8 mouse cellular contexts compared by ENCODE assay signal in the genomic region with DNA sequence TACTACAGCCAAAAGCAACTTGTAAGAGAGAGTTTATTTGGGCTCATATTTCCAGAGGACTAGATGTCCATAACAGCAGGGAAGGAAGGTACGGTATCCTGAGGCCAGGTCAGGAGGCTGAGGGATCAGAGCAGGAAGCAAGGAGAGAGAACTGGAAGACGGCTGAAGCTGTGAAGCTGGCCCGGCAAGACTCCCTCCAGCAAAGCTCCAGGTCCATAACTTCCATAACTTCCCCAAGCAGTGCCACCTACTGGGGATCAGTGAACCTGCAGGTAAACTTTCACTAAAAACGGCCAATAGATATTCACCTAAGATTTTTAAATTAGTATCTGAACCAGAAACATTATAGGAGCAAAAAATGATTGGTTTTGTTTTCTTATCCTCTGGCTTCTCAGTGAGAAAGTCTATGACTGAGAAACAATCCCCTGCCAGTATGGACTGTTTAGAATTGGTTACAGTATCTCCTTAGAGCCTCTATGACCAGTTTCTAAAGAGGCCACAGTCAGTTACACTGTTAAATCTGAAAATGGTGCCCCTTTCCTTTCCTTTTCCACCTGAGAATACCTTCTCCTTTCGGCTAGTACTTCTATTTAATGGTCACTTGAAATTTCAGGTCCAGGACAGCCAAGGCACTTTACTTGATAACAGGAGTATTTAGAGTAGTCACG. TPM values are rescaled to one million over a fixed set of nuclear protein-coding genes. Genes with fewer than 3 reads are reported as not detected.
DNase-seq lines count a peak whose midpoint lies in the region; ATAC-seq and TF ChIP-seq lines count a peak whose summit lies in the region.

No protein-coding gene starts in this region.

- no peaks in the 10 kb centered on the region for H3K4me1 ChIP-seq in hindbrain, embryonic 12.5 days
- H3K4me1 ChIP-seq in liver, embryonic 14.5 days (replicated peaks; ENCODE audit: control insufficient read depth in 2 of 2, insufficient read depth in 2 of 2, low read length in 1 of 2): peaks cover 0 to 4% of the 10 kb centered on the region in 2 experiments; a peak in 2 of 4 replicates

- H3K27ac ChIP-seq in hindbrain, embryonic 12.5 days: no peak overlapping the region
- no peak overlapping the region for H3K27ac ChIP-seq in liver, embryonic 14.5 days

- H3K4me2 ChIP-seq in hindbrain, embryonic 12.5 days (replicated peaks): no peak overlapping the region
- H3K4me2 ChIP-seq in liver, embryonic 14.5 days (ENCODE audit: low read depth): no peak overlapping the region

- H3K9me3 ChIP-seq in hindbrain, embryonic 12.5 days (replicated peaks): no peaks in the 10 kb centered on the region
- no peaks in the 10 kb centered on the region for H3K9me3 ChIP-seq in liver, embryonic 14.5 days (ENCODE audit: control insufficient read depth, low read length)

- H3K27me3 ChIP-seq in hindbrain, embryonic 12.5 days: no peaks in the 10 kb centered on the region
- H3K27me3 ChIP-seq in liver, embryonic 14.5 days (ENCODE audit: control insufficient read depth, insufficient read depth, low read length): no peaks in the 10 kb centered on the region

- peaks cover 6% of the 10 kb centered on the region; the same call in 1 of the 2 replicates for H3K36me3 ChIP-seq in hindbrain, embryonic 12.5 days
- no peaks in the 10 kb centered on the region; the same call in 1 of the 2 replicates for H3K36me3 ChIP-seq in liver, embryonic 14.5 days (replicated peaks; ENCODE audit: control insufficient read depth, insufficient read depth, low read depth)

- 40% methylated on average over 6 of the region's 6 CpGs for WGBS in hindbrain, embryonic 12.5 days
- 31% methylated on average over 6 of the region's 6 CpGs for WGBS in liver, embryonic 14.5 days (ENCODE audit: insufficient replicate concordance)

- TF ChIP-seq EP300 in liver, embryonic 14.5 days (IDR thresholded peaks at IDR 0.05; ENCODE audit: low read depth): no peak

- H3K9ac ChIP-seq in hindbrain, embryonic 12.5 days: no peak overlapping the region
- H3K9ac ChIP-seq in liver, embryonic 14.5 days (replicated peaks): no peak overlapping the region

- ATAC-seq in hindbrain, embryonic 12.5 days (ENCODE audit: low FRiP score): peak; percentile 60; the same call in 1 of the 2 replicates
- ATAC-seq in liver, embryonic 14.5 days (ENCODE audit: insufficient read depth): peak; percentile 40; the same call in 1 of the 2 replicates

- peak; percentile 82 for TF ChIP-seq CTCF in liver, embryonic 14.5 days (IDR thresholded peaks at IDR 0.05; ENCODE audit: low read depth)

- peak; percentile 21 for DNase-seq in right cerebral cortex, postnatal 14 days
- DNase-seq in right cerebral cortex, adult 2 months (ENCODE audit: low spot score in 2 of 2): no peak
- peak; percentile 73 for DNase-seq in adrenal gland, postnatal 10 days
- DNase-seq in embryo, embryonic 11.5 days (ENCODE audit: low read depth, low spot score): peak; percentile 20
- DNase-seq in liver, embryonic 14.5 days (ENCODE audit: low read depth in 3 of 3, low spot score in 3 of 3): peak; percentile 37 to 51 (median 47)
- DNase-seq in neural tube, embryonic 10.5 days (ENCODE audit: extremely low spot score, low spot score): peak; percentile 52
- peak; percentile 74 for DNase-seq in thymus, postnatal 4 days

- H3K4me3 ChIP-seq in hindbrain, embryonic 12.5 days: no peak overlapping the region
- H3K4me3 ChIP-seq in liver, embryonic 14.5 days (ENCODE audit: insufficient read depth in 1 of 2, low read depth in 2 of 2, low read length in 2 of 2): no peak overlapping the region

RNA-seq across cellular contexts. Expression of a gene that starts 15.3 kb away (rescaled TPM):
- total RNA-seq in adrenal gland, postnatal 10 days (2021): 1 to 10 TPM; 1.4 to 2.1 TPM
- polyA plus RNA-seq in hindbrain, embryonic 12.5 days (2016; fragmentation: Nextera tagmentation; extraction: Ambion mirVana): 13.9 and 14.6 TPM in 2 replicates
- polyA plus RNA-seq in liver, embryonic 14.5 days (2012; rRNA removed): 1.9 and 2.1 TPM in 2 replicates
- 0.86 and 1.0 TPM in 2 replicates for polyA plus RNA-seq in liver, embryonic 14.5 days (2014; fragmentation: Nextera tagmentation; extraction: Ambion mirVana)

RNA-seq across cellular contexts. Expression of a gene that starts 15.4 kb away (rescaled TPM):
- total RNA-seq in adrenal gland, postnatal 10 days (2021): 10 to 100 TPM; 10.1 to 11.5 TPM
- polyA plus RNA-seq in hindbrain, embryonic 12.5 days (2016; fragmentation: Nextera tagmentation; extraction: Ambion mirVana): 31.2 and 33.7 TPM in 2 replicates
- polyA plus RNA-seq in liver, embryonic 14.5 days (2012; rRNA removed): 7.4 and 8.1 TPM in 2 replicates
- polyA plus RNA-seq in liver, embryonic 14.5 days (2014; fragmentation: Nextera tagmentation; extraction: Ambion mirVana): 14.7 and 15.3 TPM in 2 replicates

RNA-seq across cellular contexts. Expression of a gene that starts 15.5 kb away (rescaled TPM):
- 10 to 100 TPM; 40.0 to 47.4 TPM for total RNA-seq in adrenal gland, postnatal 10 days (2021)
- polyA plus RNA-seq in hindbrain, embryonic 12.5 days (2016; fragmentation: Nextera tagmentation; extraction: Ambion mirVana): 127 and 132 TPM in 2 replicates
- polyA plus RNA-seq in liver, embryonic 14.5 days (2012; rRNA removed): 34.7 and 51.1 TPM in 2 replicates
- 136 and 143 TPM in 2 replicates for polyA plus RNA-seq in liver, embryonic 14.5 days (2014; fragmentation: Nextera tagmentation; extraction: Ambion mirVana)

Comparison
In these comparisons a context has a peak if more than half of its experiments do, and no peak if none do; other contexts are left out.
1. DNase-seq: peak in right cerebral cortex, postnatal 14 days (single experiment), adrenal gland, postnatal 10 days (single experiment), embryo, embryonic 11.5 days (single experiment), liver, embryonic 14.5 days (3 of 3), neural tube, embryonic 10.5 days (single experiment) and thymus, postnatal 4 days (single experiment); none in right cerebral cortex, adult 2 months (0 of 2).